Mouse (Mus musculus) E14TG2a.4 (cell line): ENCODE results near the gene Coro1c.

Experiments
- H3K27me3 ChIP-seq: 2 replicates; pipeline ENCODE4 v1.6.1; 2014; ENCODE audit warnings: low read length, control low read depth; ENCODE audit not compliant: insufficient read depth
- H3K36me3 ChIP-seq: 2 replicates; pipeline ENCODE4 v1.6.1; 2014; ENCODE audit warnings: low read length, control low read depth; ENCODE audit not compliant: insufficient read depth
- H3K4me1 ChIP-seq: replicated peaks from 2 replicates; pipeline ENCODE4 v1.6.1; 2014; ENCODE audit warnings: low read depth, low read length, control low read depth
- H3K4me3 ChIP-seq: replicated peaks from 2 replicates; pipeline ENCODE4 v1.5.1; 2014; ENCODE audit warnings: mild to moderate bottlenecking, low read length
- H3K9me3 ChIP-seq: 2 replicates; pipeline ENCODE4 v1.6.1; 2014; ENCODE audit warnings: low read length, control low read depth
- CTCF ChIP-seq: conservative IDR thresholded peaks from 2 replicates; pipeline ENCODE4 v1.5.1; 2014; ENCODE audit warnings: low read length
- NANOG ChIP-seq: IDR thresholded peaks from 2 replicates; pipeline ENCODE4 v1.6.1; 2014; ENCODE audit warnings: borderline replicate concordance, low read length, mixed read lengths
- POU5F1 ChIP-seq: IDR thresholded peaks from 2 replicates; pipeline ENCODE4 v1.6.1; 2014; ENCODE audit warnings: low read length, borderline replicate concordance

Coro1c gene

DNA sequence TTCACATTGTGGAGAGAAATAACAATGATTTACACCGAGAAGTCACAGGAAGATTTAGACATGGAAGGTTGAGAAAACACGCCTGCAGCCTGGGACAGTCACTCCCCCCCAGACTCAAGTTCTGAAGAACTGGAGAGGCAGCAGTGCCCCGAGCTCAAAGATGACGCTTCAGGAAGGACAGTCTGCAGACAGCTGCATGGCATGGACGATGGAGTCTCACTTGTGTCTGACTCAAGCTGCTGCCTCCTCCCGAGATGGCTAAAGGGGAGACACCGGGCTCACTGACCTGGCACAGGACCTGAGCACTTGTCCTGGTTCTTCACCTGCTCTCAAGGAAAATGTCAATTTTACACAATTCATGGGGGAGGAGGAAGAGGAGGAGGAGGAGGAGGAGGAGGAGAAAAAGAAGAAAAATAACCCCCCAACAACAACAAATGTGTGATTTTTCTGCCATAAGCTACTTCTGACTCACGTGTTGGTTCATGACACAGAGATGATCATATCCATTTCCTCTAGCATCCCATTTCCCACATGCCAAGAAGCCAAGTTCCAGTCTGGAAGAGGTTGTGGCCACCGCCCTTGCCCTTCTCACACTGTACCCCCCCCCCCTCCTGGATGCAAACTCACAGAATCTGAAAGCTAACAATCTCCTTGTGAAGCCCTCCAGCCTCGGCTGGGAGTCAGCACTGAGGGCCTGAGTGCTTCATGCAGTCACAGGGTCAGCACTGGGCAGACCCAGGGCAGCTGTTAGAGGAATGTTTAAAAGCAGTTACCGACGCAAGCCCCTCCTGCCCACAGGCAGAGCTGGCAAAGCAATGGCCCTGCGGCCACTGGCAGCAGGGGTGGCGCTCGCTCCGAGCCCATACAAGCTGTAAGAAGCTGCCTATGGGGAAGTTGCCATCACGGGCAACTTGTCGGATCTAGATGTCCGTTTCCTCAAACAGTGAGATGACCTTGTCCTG, 34.2 kb downstream of the Coro1c start:
- TF ChIP-seq CTCF = no peak
- TF ChIP-seq POU5F1 = no peak
- no peak for TF ChIP-seq NANOG
- peaks cover 100% of the 10 kb centered on the region for H3K4me1 ChIP-seq
- no peaks in the 10 kb centered on the region for H3K9me3 ChIP-seq
- H3K27me3 ChIP-seq = no peaks in the 10 kb centered on the region
- H3K36me3 ChIP-seq = peaks cover 76% of the 10 kb centered on the region
- peak overlapping the region; percentile 57 for H3K4me3 ChIP-seq

DNA sequence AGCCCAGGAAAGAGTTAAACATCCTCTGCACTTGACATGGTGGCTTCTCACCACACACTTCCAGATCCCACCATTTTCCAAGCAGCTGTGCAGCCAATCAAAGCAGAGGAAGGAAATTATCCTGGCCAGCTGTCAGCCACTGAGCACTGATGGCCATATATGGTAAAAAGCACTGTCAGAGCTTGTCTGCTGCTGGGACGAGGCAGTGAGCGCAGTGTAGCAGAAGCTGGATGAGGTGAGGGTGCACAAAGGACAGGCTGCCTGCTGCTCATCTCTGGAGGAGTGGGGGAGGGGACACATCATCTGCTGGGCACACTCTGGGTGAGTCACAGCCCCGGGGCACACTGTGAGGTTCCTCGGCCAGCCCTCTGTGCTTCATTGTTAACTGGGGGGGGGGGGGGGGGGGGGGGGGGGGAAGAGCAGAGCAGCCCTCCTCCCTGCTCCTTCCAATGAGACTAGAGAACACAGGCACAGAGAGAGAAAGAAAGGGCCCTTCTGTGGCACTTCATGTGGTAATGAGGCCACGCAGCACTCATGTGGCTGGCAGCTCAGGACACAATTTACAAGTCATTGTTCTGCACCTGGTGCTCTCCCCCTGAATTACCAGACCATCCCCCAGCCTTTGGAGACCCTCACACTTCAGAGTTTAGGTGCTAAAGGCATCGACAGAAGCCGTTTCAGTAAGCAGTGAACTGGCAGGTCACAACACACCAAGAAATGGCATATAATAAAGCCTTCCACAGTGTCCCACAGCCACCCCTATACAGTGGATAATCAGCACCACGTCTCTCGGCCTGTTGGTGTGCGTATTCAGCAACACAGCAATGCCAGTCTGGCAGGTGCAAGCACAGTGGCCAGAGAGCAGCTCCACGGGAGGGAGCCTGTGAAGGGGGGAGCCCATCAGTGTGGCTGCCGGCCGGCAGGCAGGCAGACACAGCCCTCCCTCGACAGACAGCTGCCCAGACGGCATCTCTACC, 35.3 kb downstream of the Coro1c start:
- peaks cover 66% of the 10 kb centered on the region for H3K36me3 ChIP-seq
- peaks cover 99% of the 10 kb centered on the region for H3K4me1 ChIP-seq
- no peaks in the 10 kb centered on the region for H3K27me3 ChIP-seq
- peak overlapping the region; percentile 57 for H3K4me3 ChIP-seq
- H3K9me3 ChIP-seq = no peaks in the 10 kb centered on the region
- TF ChIP-seq NANOG (no peak; the same call in 1 of the 2 replicates), CTCF (no peak), POU5F1 (no peak)

GRCm38 (mm10) chr5:113871903-113872548, 36.5 kb downstream of the Coro1c start:
- peaks cover 92% of the 10 kb centered on the region for H3K4me1 ChIP-seq
- TF ChIP-seq NANOG = no peak
- TF ChIP-seq CTCF = no peak
- TF ChIP-seq POU5F1 = no peak
- peaks cover 58% of the 10 kb centered on the region for H3K36me3 ChIP-seq
- no peaks in the 10 kb centered on the region for H3K27me3 ChIP-seq
- peak overlapping the region; percentile 35 for H3K4me3 ChIP-seq
- H3K9me3 ChIP-seq = no peaks in the 10 kb centered on the region

DNA sequence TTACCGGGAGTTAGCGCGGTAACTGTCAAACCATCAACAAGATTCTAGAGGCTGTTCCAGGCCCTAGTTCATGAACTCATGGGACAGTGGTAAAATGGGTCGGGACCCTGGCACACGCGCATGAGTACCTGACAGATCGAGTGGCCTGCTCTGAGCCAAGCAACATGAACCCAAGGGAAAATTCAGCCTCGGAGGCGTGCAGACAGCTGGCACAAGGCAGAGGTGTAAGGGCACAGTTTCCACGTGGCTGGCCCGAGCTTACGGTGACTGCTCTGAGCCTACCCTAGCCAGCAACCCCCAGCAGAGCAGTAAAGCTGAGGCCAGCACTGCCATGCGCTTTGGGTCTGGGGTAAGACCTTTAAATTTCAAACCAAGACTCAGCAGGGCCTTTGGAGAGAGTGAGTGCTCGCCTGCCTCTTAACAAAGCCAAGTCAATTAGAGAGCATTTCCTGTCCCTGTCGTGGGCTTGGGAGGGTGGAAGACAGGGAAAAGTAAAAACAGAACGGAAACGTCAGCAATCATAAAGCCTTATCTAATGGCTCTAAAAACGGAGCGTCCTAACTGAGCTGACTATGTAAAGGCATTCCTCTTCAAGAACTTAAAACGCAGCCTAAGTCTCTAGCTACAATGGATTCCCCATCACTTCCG, 38.0 kb downstream of the Coro1c start:
- Histone ChIP-seq H3K4me3 (peak overlapping the region; percentile 35; the same call in 1 of the 2 replicates), H3K36me3 (peaks cover 56% of the 10 kb centered on the region), H3K9me3 (no peaks in the 10 kb centered on the region), H3K4me1 (peaks cover 91% of the 10 kb centered on the region), H3K27me3 (no peaks in the 10 kb centered on the region)
- TF ChIP-seq NANOG (no peak), CTCF (no peak), POU5F1 (no peak)

DNA sequence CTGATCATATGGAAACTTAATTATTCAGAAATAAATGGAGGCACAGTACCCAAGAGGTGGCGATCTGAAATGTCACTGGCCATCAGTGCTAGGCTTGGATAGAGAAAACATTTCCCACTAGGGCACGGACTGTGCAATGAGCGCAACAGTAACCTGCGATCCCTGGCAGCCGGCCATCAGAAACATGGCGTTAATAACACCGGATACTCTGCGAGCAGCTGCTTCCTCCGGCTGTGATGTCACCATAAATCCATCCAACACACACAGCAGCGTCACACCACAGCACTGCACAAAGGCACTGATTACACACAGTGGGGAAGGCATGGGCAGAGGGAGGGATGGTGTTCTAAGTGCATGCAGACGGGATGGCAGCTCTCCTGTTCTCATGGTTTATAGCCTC, 39.4 kb downstream of the Coro1c start:
- Histone ChIP-seq H3K36me3 (peaks cover 57% of the 10 kb centered on the region), H3K4me3 (no peak overlapping the region), H3K4me1 (peaks cover 91% of the 10 kb centered on the region), H3K9me3 (no peaks in the 10 kb centered on the region), H3K27me3 (no peaks in the 10 kb centered on the region)
- TF ChIP-seq POU5F1 (no peak), NANOG (no peak), CTCF (no peak)

DNA sequence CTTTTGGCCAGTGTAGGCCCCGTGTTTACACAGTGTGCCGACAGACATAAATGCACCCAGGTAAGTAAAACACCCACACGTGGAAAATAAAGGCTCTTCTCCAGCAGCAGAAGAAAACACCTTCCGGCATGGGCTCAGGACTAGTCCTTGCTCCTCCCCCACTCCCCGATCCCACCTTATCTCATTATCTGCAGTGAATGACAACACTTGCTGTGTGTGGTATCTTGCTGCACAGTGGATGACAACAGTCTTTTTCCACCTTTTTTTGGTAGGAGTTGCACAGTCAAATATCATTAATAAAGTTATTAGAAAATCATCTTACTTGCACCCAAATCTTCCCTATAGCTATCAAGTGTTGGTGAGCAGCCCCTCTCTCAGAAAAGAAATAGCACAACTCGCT, 43.6 kb downstream of the Coro1c start:
- Histone ChIP-seq H3K36me3 (peaks cover 72% of the 10 kb centered on the region), H3K4me1 (peaks cover 85% of the 10 kb centered on the region), H3K9me3 (no peaks in the 10 kb centered on the region), H3K4me3 (no peak overlapping the region), H3K27me3 (no peaks in the 10 kb centered on the region)
- TF ChIP-seq NANOG (no peak), POU5F1 (no peak), CTCF (no peak)

GRCm38 (mm10) chr5:113863994-113864393, 44.6 kb downstream of the Coro1c start:
- peaks cover 84% of the 10 kb centered on the region for H3K4me1 ChIP-seq
- TF ChIP-seq NANOG = no peak
- TF ChIP-seq POU5F1 = no peak
- TF ChIP-seq CTCF = no peak
- peak overlapping the region; percentile 23 for H3K4me3 ChIP-seq
- H3K36me3 ChIP-seq = peaks cover 75% of the 10 kb centered on the region
- H3K9me3 ChIP-seq = no peaks in the 10 kb centered on the region
- no peaks in the 10 kb centered on the region for H3K27me3 ChIP-seq

DNA sequence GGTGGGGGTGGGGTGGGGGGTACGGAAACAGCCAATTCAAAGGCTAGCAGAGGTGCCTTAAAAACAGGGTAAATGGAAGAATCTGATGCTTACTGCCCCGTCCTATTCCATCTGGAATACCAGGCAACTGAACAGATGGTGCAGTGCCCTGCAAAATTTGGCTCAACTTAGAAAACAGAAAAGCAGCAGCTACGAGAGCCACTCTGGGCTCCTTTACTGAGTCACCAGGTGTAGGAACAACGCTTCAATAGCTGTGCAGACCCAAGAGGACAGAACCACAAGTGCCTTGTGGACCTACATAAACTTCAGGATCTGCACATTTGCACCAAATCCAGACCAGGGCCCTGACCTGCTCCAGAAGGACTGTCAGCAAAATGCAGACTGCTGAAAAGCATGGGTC, 46.1 kb downstream of the Coro1c start:
- no peak overlapping the region for H3K4me3 ChIP-seq
- no peak for TF ChIP-seq CTCF
- no peak for TF ChIP-seq NANOG
- no peak for TF ChIP-seq POU5F1

More for the DNA sequence above, 46.1 kb downstream of the Coro1c start:
- H3K36me3 ChIP-seq = peaks cover 86% of the 10 kb centered on the region
- H3K9me3 ChIP-seq = no peaks in the 10 kb centered on the region
- H3K27me3 ChIP-seq = no peaks in the 10 kb centered on the region
- H3K4me1 ChIP-seq = peaks cover 92% of the 10 kb centered on the region
